Mouse (Mus musculus): ENCODE results near the gene Dnajb7. TPM values are rescaled to one million over a fixed set of nuclear protein-coding genes. Genes with fewer than 3 reads are reported as not detected.
"Not testable (repeated sequence)": the region's sequence is repeated elsewhere in the genome, so short reads cannot be mapped to it uniquely, and the experiment has no call there.

Dnajb7 gene
- polyA plus RNA-seq (2015; fragmentation: Nextera tagmentation; extraction: Ambion mirVana), result 1.3 and 2.0 TPM in 2 replicates

DNA sequence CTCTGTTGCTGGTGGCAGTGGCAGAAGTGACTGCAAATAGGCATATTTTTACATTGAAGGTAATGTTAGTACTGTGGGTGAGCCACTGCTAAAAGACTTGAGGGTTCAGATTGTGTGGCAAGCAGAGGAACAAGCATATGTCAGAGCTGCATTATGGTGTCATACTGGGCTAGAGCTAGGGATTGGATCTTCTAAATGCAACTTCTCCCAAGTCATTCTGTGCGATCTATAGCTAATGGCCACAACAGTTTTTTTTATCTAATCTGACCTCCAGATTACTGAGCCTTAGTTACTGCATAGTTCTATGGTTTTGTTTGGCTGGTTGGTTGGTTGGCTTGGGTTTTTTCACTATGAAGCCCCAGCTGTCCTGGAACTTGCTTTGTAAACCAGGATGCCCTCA, at the start of gene Dnajb7:
Dnajb7 (minus strand) TSS at position 101 of the 400 bp plus-strand sequence.
- no peaks in the 10 kb centered on the region for H3K9me3 ChIP-seq
- no peaks in the 10 kb centered on the region for H3K27me3 ChIP-seq
- no peaks in the 10 kb centered on the region for H3K4me1 ChIP-seq
- no peak within 1 kb of the TSS for H3K4me2 ChIP-seq
- no peak within 1 kb of the TSS for H3K27ac ChIP-seq
- 100% methylated on average over 1 of the region's 1 CpGs for WGBS
- no peak within 1 kb of the TSS for H3K4me3 ChIP-seq
- H3K36me3 ChIP-seq, result no peaks in the 10 kb centered on the region
- no peak within 1 kb of the TSS for H3K9ac ChIP-seq
- ATAC-seq (ENCODE audit: borderline replicate concordance, extremely low read depth, low FRiP score, low TSS enrichment), result no peak

DNA sequence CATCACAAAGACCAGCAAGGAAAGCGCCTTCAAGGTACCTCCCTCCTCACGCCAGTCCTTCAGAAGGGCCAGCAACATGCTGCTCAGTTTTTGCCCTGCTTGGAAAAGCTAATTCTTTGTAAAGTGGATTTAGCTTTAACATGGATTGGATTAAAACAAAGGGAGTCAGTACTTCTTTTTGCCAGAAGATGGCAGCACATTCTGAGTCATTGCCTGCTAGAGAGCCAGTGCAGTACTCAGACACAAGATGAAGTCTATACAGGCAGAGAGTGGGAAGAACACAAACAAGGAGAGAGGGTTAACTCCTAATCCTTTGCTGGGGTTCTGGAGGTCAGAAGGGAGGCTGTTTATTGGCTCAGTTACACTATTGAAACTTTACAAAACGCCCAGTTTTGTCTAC, 40.4 kb upstream of the Dnajb7 start:
- H3K27ac ChIP-seq, result no peak overlapping the region
- 50% methylated on average over 3 of the region's 3 CpGs for WGBS

DNA sequence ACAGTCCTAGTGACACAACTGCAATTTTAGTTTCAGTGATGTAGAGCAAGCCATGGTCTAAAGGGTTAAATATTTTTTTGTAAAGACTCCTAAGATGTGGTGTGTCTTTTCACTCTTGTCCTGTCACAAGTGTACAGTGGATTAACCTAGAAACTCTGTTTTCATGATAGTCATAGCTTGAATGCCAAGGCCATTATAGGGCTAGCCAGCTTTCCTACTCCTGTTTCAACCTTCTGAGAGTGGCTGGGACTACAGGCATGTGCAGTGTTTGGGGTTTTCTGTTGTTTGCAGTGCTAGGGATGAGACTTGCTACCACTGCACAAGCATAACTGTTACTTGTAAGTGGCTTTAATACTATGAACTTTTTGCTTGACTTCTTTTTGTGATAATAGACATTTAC, 31.1 kb upstream of the Dnajb7 start:
- Histone ChIP-seq H3K4me3 (no peak overlapping the region), H3K27me3 (no peaks in the 10 kb centered on the region), H3K9me3 (no peaks in the 10 kb centered on the region), H3K27ac (no peak overlapping the region), H3K4me1 (no peaks in the 10 kb centered on the region), H3K9ac (no peak overlapping the region), H3K4me2 (no peak overlapping the region), H3K36me3 (peaks cover 15% of the 10 kb centered on the region)
- no peak for ATAC-seq (ENCODE audit: borderline replicate concordance, extremely low read depth, low FRiP score, low TSS enrichment)

More for the DNA sequence above, 40.4 kb upstream of the Dnajb7 start:
- Histone ChIP-seq H3K4me1 (no peaks in the 10 kb centered on the region), H3K27me3 (no peaks in the 10 kb centered on the region), H3K4me3 (no peak overlapping the region), H3K36me3 (peaks cover 21% of the 10 kb centered on the region; the same call in 1 of the 2 replicates), H3K9me3 (no peaks in the 10 kb centered on the region), H3K9ac (no peak overlapping the region), H3K4me2 (no peak overlapping the region)
- ATAC-seq (ENCODE audit: borderline replicate concordance, extremely low read depth, low FRiP score, low TSS enrichment), result no peak

DNA sequence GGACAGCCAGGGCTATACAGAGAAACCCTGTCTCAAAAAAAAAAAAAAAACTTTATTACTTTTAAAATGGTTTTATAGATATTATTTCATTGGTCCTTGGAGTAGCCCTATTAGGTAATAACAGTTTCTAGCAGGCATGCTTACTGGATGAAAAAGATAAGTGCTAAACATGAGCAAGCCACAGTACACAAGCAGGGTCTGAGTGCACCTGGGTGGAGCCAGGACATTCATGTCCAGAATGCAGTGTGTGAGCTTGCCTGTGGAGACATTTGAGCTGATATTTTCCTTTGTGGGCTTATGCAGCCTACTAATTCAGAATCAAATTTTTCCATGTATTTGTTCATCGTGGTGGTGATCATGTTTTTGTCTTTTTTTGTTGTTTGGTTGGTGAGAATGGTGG, 30.2 kb upstream of the Dnajb7 start:
- H3K4me2 ChIP-seq, result no peak overlapping the region

DNA sequence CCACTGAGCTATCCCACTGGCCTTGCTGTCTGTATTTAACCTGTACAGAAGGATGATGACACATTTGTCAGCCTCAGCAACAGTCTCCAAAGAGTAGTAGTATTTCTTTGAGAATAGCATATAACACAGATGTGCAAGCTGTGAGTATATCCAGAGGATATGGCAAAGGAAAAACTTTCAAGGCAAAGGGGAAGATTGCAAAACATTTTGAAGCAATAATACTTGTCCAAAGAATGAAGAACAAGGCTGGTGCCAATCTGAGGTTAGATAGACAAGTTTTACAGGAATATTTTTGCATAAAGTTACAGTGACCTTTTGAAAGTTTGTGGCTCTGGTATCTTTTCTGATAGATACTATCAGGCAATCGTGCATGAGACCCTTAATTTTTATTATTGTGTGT, 23.1 kb upstream of the Dnajb7 start:
- H3K4me2 ChIP-seq, result no peak overlapping the region
- H3K4me3 ChIP-seq, result no peak overlapping the region
- H3K36me3 ChIP-seq, result peaks cover 19% of the 10 kb centered on the region; the same call in 1 of the 2 replicates
- no peak for ATAC-seq (ENCODE audit: borderline replicate concordance, extremely low read depth, low FRiP score, low TSS enrichment)
- H3K27me3 ChIP-seq, result no peaks in the 10 kb centered on the region
- no peak overlapping the region for H3K9ac ChIP-seq
- WGBS, result 83% methylated on average over 1 of the region's 1 CpGs
- H3K27ac ChIP-seq, result no peak overlapping the region
- H3K9me3 ChIP-seq, result no peaks in the 10 kb centered on the region
- H3K4me1 ChIP-seq, result no peaks in the 10 kb centered on the region

More for the DNA sequence above, 30.2 kb upstream of the Dnajb7 start:
- 88% methylated on average over 1 of the region's 1 CpGs for WGBS
- H3K27ac ChIP-seq, result no peak overlapping the region
- ATAC-seq (ENCODE audit: borderline replicate concordance, extremely low read depth, low FRiP score, low TSS enrichment), result no peak
- peaks cover 15% of the 10 kb centered on the region for H3K36me3 ChIP-seq
- H3K4me1 ChIP-seq, result no peaks in the 10 kb centered on the region
- no peak overlapping the region for H3K9ac ChIP-seq
- H3K4me3 ChIP-seq, result no peak overlapping the region
- H3K27me3 ChIP-seq, result no peaks in the 10 kb centered on the region
- H3K9me3 ChIP-seq, result no peaks in the 10 kb centered on the region

DNA sequence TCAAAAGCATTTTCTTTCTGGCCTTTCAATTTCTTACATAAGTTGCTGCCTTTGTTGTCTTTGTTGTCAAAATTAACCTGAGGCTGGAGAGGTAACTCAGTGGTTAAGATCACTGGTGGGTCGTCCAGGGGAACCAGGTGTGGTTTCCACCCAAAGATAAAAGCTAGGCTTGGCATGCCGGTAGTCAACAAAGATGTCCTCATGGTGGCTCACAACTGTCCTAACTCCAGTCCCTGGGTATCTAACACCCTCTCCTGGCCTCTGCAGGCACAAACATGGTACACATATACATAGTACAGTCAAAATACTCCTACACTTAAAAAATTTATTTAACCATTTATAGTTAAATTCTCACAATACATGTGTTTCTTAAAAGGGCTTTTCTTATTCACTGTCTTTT, 19.8 kb upstream of the Dnajb7 start:
- 91% methylated on average over 2 of the region's 2 CpGs for WGBS

DNA sequence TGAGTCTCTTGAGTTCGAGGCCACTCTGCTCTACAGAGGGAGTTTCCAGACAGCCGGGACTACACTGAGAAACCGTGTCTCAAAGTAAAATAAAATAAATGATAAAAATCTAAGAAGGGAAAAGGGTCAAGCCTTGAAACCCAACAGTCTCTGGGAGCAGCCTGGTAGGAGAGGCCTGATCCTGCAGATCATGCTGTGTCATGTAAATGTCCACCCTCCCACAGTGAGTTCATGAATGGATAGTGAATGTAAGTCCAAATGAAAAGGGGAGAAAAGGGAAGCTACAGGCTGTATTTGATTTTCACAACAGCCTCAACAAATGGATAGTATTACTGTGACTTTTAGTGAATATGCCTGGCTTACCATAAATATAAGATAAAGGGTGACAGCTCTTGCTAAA, 17.2 kb upstream of the Dnajb7 start:
- no peak for ATAC-seq (ENCODE audit: borderline replicate concordance, extremely low read depth, low FRiP score, low TSS enrichment)
- Histone ChIP-seq H3K36me3 (peaks cover 7% of the 10 kb centered on the region; the same call in 1 of the 2 replicates), H3K4me2 (no peak overlapping the region), H3K27me3 (no peaks in the 10 kb centered on the region), H3K27ac (no peak overlapping the region), H3K9ac (no peak overlapping the region), H3K4me1 (no peaks in the 10 kb centered on the region), H3K9me3 (no peaks in the 10 kb centered on the region), H3K4me3 (no peak overlapping the region)
- 78% methylated on average over 3 of the region's 3 CpGs for WGBS

More for the DNA sequence above, 19.8 kb upstream of the Dnajb7 start:
- Histone ChIP-seq H3K4me1 (no peaks in the 10 kb centered on the region), H3K4me3 (no peak overlapping the region), H3K9ac (no peak overlapping the region), H3K4me2 (no peak overlapping the region), H3K36me3 (peaks cover 19% of the 10 kb centered on the region; the same call in 1 of the 2 replicates), H3K27me3 (no peaks in the 10 kb centered on the region), H3K9me3 (no peaks in the 10 kb centered on the region), H3K27ac (no peak overlapping the region)
- ATAC-seq (ENCODE audit: borderline replicate concordance, extremely low read depth, low FRiP score, low TSS enrichment), result no peak

DNA sequence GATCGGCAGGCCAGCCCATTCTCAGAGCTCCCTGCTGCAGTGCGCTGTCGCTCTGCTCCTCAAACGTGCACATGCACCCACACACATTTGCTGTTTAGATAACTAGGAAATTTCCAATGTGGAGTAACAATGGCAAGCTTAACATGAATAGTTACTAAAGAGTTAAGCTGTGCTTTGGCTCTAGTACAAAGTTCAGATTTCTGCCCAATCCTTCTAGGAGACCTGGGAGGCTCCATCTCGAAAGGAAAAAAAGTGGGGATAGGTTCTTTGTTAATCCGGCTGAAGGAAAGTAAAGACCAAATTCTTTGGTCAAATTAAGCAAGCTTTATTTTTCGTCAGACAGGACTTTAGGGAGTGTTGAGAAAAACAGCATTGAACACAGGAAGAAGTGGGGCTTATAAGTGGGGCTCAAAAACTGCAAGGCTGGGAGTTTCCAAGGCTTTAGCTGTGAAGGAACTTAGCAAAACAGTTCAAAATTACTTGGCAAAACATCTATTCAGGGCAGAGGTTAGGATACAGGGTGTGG, 14.1 kb upstream of the Dnajb7 start:
- no peaks in the 10 kb centered on the region for H3K27me3 ChIP-seq
- WGBS, result 65% methylated on average over 7 of the region's 7 CpGs
- no peak overlapping the region for H3K9ac ChIP-seq
- H3K4me3 ChIP-seq, result no peak overlapping the region
- no peaks in the 10 kb centered on the region for H3K4me1 ChIP-seq
- ATAC-seq (ENCODE audit: borderline replicate concordance, extremely low read depth, low FRiP score, low TSS enrichment), result no peak
- H3K4me2 ChIP-seq, result no peak overlapping the region
- no peaks in the 10 kb centered on the region for H3K9me3 ChIP-seq
- H3K36me3 ChIP-seq, result peaks cover 1% of the 10 kb centered on the region; the same call in 1 of the 2 replicates
- peak overlapping the region; percentile 34; the same call in 1 of the 2 replicates for H3K27ac ChIP-seq

DNA sequence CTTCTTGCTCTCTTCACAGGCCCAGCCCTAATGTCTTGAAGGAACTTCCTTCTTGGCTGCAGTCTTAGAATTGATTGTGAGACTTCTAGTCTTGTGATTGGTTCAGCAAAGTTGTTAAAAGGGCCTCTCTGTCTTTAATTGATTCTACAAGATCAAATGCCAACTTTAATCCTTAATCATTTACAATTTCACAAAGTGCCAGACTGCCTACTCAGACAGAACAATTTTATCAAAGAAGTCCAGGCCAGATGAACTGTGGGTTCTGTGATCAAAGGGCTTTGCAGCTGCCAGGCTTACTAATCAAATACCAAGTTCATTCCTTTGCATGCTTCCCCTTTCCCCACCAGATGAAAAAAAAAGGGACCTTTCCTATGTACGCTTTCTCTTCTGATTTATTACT, 13.4 kb upstream of the Dnajb7 start:
- H3K9ac ChIP-seq, result no peak overlapping the region
- ATAC-seq (ENCODE audit: borderline replicate concordance, extremely low read depth, low FRiP score, low TSS enrichment), result no peak
- H3K4me1 ChIP-seq, result peaks cover 3% of the 10 kb centered on the region; the same call in 1 of the 2 replicates
- no peak overlapping the region for H3K4me2 ChIP-seq
- no peaks in the 10 kb centered on the region for H3K36me3 ChIP-seq
- H3K4me3 ChIP-seq, result no peak overlapping the region
- 45% methylated on average over 1 of the region's 1 CpGs for WGBS
- no peaks in the 10 kb centered on the region for H3K9me3 ChIP-seq
- H3K27ac ChIP-seq, result no peak overlapping the region
- H3K27me3 ChIP-seq, result no peaks in the 10 kb centered on the region

DNA sequence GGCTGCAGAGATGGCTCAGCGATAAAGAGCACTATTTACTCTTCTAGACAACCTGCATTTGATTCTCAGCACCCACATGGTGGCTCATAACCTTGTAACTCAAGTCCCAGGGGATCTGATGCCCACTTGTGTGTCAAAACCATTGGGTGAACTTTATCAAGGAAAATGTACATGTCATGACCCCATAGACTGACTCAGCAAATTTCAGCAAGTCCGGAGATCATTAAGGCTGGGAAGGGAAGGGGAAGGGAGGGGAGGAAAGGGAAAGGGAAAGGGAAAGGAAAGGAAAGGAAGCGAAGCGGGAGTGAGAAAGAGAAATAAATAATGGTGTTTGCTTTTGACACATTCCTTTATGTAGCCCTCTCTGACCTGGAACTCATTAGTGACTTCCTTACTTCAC, 10.0 kb upstream of the Dnajb7 start:
- ATAC-seq (ENCODE audit: borderline replicate concordance, extremely low read depth, low FRiP score, low TSS enrichment), result no peak
- H3K9me3 ChIP-seq, result no peaks in the 10 kb centered on the region

DNA sequence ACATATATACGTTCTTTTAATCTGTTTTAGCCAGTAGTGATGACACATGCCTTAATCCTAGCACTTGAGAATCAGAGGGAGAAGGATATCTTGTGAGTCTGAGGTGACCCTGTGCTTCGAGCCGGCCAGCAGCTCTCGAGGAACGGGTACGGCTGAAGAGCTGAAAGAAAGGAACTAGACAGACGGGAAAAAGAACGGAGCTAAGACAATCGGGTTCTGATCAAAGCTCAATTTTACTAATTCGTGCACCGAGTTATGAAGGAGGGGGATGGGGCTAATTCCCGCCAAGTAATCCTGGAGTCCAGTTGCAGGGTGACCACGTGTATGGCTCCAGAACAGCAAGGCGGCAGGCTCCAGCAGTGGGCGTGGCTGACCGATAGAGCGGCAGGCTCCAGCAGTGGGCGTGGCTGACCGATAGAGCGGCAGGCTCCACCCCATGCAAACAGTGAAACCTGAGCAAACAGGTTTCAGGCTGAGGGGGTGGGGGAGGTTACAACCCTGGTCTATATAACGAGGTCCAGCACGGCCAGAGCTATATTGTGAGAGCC, 8.7 kb upstream of the Dnajb7 start:
- Histone ChIP-seq H3K9ac (peak overlapping the region; percentile 30), H3K4me2 (peak overlapping the region; percentile 61), H3K4me3 (peak overlapping the region; percentile 28)
- WGBS, result 3% methylated on average over 22 of the region's 22 CpGs
- not testable (repeated sequence) for H3K27me3 ChIP-seq, H3K27ac ChIP-seq, H3K4me1 ChIP-seq, H3K36me3 ChIP-seq, H3K9me3 ChIP-seq
- ATAC-seq (ENCODE audit: borderline replicate concordance, extremely low read depth, low FRiP score, low TSS enrichment), result peak; percentile 78

More for the DNA sequence above, 10.0 kb upstream of the Dnajb7 start:
- Histone ChIP-seq H3K4me1 (peaks cover 3% of the 10 kb centered on the region; the same call in 1 of the 2 replicates), H3K4me3 (no peak overlapping the region), H3K4me2 (no peak overlapping the region), H3K27ac (no peak overlapping the region), H3K9ac (no peak overlapping the region), H3K36me3 (no peaks in the 10 kb centered on the region), H3K27me3 (no peaks in the 10 kb centered on the region)
- 88% methylated on average over 4 of the region's 4 CpGs for WGBS

DNA sequence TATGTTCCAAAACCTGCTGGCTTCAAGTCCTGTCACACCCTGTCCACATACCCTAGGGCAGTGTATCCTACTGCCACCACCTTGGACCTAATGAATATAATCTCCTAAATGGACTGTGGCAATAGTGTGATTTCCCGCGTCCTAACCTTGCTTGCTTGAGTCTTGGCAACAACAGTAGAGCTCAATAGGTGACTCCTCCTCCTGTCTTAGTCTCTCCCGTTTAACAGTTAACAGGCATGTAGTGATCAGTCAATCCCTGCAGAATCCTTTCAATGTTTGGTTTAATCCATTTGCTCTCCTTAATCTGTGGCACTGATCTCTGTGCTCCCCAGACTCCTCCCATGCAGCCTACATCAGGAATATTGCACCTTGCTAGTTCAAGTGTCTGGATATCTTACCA, 3.1 kb downstream of the Dnajb7 start:
- 83% methylated on average over 3 of the region's 3 CpGs for WGBS
- H3K36me3 ChIP-seq, result 0 out of 2 replicates have a peak, but pooled peaks cover 3% of the 10 kb centered on the region
- no peak overlapping the region for H3K4me2 ChIP-seq
- no peak for ATAC-seq (ENCODE audit: borderline replicate concordance, extremely low read depth, low FRiP score, low TSS enrichment)
- no peak overlapping the region for H3K4me3 ChIP-seq
- no peak overlapping the region for H3K9ac ChIP-seq
- no peak overlapping the region for H3K27ac ChIP-seq
- peaks cover 7% of the 10 kb centered on the region for H3K4me1 ChIP-seq
- no peaks in the 10 kb centered on the region for H3K9me3 ChIP-seq
- H3K27me3 ChIP-seq, result no peaks in the 10 kb centered on the region

Measured in lung, embryonic 15.5 days (tissue).